Mouse (Mus musculus): ENCODE measurements around the gene Daam2. TPM values are rescaled to one million over a fixed set of nuclear protein-coding genes. Genes with fewer than 3 reads are reported as not detected.
"Not testable (repeated sequence)": the region's sequence is repeated elsewhere in the genome, so short reads cannot be mapped to it uniquely, and the experiment has no call there.

Daam2 gene
- polyA plus RNA-seq, 1 experiment from 2014 or later = 1.0 TPM

GRCm38 (mm10) chr17:49457833-49458232, 106.3 kb downstream of the Daam2 start:
- Histone ChIP-seq H3K4me1 (ENCODE audit: control insufficient read depth, insufficient read depth, low read length) (no peaks in the 10 kb centered on the region), H3K27me3 (replicated peaks; ENCODE audit: control insufficient read depth, insufficient read depth, low read length) (no peaks in the 10 kb centered on the region), H3K9ac (ENCODE audit: low read length) (no peak overlapping the region), H3K4me2 (ENCODE audit: low read length) (no peak overlapping the region), H3K27ac (ENCODE audit: low read depth, low read length) (no peak overlapping the region), H3K4me3 (ENCODE audit: low read depth, low read length) (no peak overlapping the region), H3K36me3 (ENCODE audit: control insufficient read depth, insufficient read depth, low read length) (0 out of 2 replicates have a peak, but pooled peaks cover 3% of the 10 kb centered on the region), H3K9me3 (replicated peaks; ENCODE audit: control insufficient read depth, low read length) (no peaks in the 10 kb centered on the region)
- ATAC-seq = no peak
- WGBS = 95% methylated on average over 3 of the region's 3 CpGs
- no peak for DNase-seq (ENCODE audit: low spot score)

- Histone ChIP-seq H3K36me3 (ENCODE audit: control insufficient read depth, insufficient read depth, low read length) (0 out of 2 replicates have a peak, but pooled peaks cover 3% of the 10 kb centered on the region), H3K9ac (ENCODE audit: low read length) (no peak overlapping the region), H3K9me3 (replicated peaks; ENCODE audit: control insufficient read depth, low read length) (no peaks in the 10 kb centered on the region), H3K4me2 (ENCODE audit: low read length) (no peak overlapping the region), H3K4me1 (ENCODE audit: control insufficient read depth, insufficient read depth, low read length) (no peaks in the 10 kb centered on the region), H3K27ac (ENCODE audit: low read depth, low read length) (no peak overlapping the region), H3K27me3 (replicated peaks; ENCODE audit: control insufficient read depth, insufficient read depth, low read length) (no peaks in the 10 kb centered on the region), H3K4me3 (ENCODE audit: low read depth, low read length) (no peak overlapping the region)
- no peak for DNase-seq (ENCODE audit: low spot score)
- 71% methylated on average over 4 of the region's 4 CpGs for WGBS
- no peak for ATAC-seq
These were observed 107.8 kb downstream of the Daam2 start for GRCm38 (mm10) chr17:49456334-49456733.

GRCm38 (mm10) chr17:49450922-49451321, 113.2 kb downstream of the Daam2 start:
- 0 out of 2 replicates have a peak, but pooled peaks cover 8% of the 10 kb centered on the region for H3K36me3 ChIP-seq (ENCODE audit: control insufficient read depth, insufficient read depth, low read length)
- H3K27me3 ChIP-seq (replicated peaks; ENCODE audit: control insufficient read depth, insufficient read depth, low read length) = no peaks in the 10 kb centered on the region
- no peak for DNase-seq (ENCODE audit: low spot score)
- no peak for ATAC-seq
- H3K9me3 ChIP-seq (replicated peaks; ENCODE audit: control insufficient read depth, low read length) = no peaks in the 10 kb centered on the region
- no peaks in the 10 kb centered on the region for H3K4me1 ChIP-seq (ENCODE audit: control insufficient read depth, insufficient read depth, low read length)
- 91% methylated on average over 6 of the region's 6 CpGs for WGBS
- H3K27ac ChIP-seq (ENCODE audit: low read depth, low read length) = no peak overlapping the region
- H3K9ac ChIP-seq (ENCODE audit: low read length) = no peak overlapping the region
- no peak overlapping the region for H3K4me3 ChIP-seq (ENCODE audit: low read depth, low read length)
- no peak overlapping the region for H3K4me2 ChIP-seq (ENCODE audit: low read length)

- 89% methylated on average over 8 of the region's 8 CpGs for WGBS
- no peak overlapping the region for H3K27ac ChIP-seq (ENCODE audit: low read depth, low read length)
- no peak overlapping the region for H3K4me2 ChIP-seq (ENCODE audit: low read length)
- no peaks in the 10 kb centered on the region for H3K4me1 ChIP-seq (ENCODE audit: control insufficient read depth, insufficient read depth, low read length)
- H3K36me3 ChIP-seq (ENCODE audit: control insufficient read depth, insufficient read depth, low read length) = 0 out of 2 replicates have a peak, but pooled peaks cover 4% of the 10 kb centered on the region
- no peak for ATAC-seq
- H3K9ac ChIP-seq (ENCODE audit: low read length) = no peak overlapping the region
- H3K27me3 ChIP-seq (replicated peaks; ENCODE audit: control insufficient read depth, insufficient read depth, low read length) = no peaks in the 10 kb centered on the region
- DNase-seq (ENCODE audit: low spot score) = no peak
- H3K9me3 ChIP-seq (replicated peaks; ENCODE audit: control insufficient read depth, low read length) = no peaks in the 10 kb centered on the region
- no peak overlapping the region for H3K4me3 ChIP-seq (ENCODE audit: low read depth, low read length)
These were observed 114.9 kb downstream of the Daam2 start for GRCm38 (mm10) chr17:49449230-49449608.

- Histone ChIP-seq H3K27me3 (replicated peaks; ENCODE audit: control insufficient read depth, insufficient read depth, low read length) (no peaks in the 10 kb centered on the region), H3K4me1 (ENCODE audit: control insufficient read depth, insufficient read depth, low read length) (no peaks in the 10 kb centered on the region), H3K4me2 (ENCODE audit: low read length) (no peak overlapping the region), H3K27ac (ENCODE audit: low read depth, low read length) (no peak overlapping the region), H3K9ac (ENCODE audit: low read length) (no peak overlapping the region), H3K4me3 (ENCODE audit: low read depth, low read length) (no peak overlapping the region), H3K36me3 (ENCODE audit: control insufficient read depth, insufficient read depth, low read length) (0 out of 2 replicates have a peak, but pooled peaks cover 4% of the 10 kb centered on the region), H3K9me3 (replicated peaks; ENCODE audit: control insufficient read depth, low read length) (no peaks in the 10 kb centered on the region)
- ATAC-seq = peak; percentile 65; the same call in 1 of the 2 replicates
- 74% methylated on average over 8 of the region's 9 CpGs for WGBS
- peak; percentile 35 for DNase-seq (ENCODE audit: low spot score)
These were observed 115.4 kb downstream of the Daam2 start for GRCm38 (mm10) chr17:49448570-49449229.

- H3K4me1 ChIP-seq (ENCODE audit: control insufficient read depth, insufficient read depth, low read length); H3K9ac ChIP-seq (ENCODE audit: low read length); H3K27ac ChIP-seq (ENCODE audit: low read depth, low read length); H3K27me3 ChIP-seq (replicated peaks; ENCODE audit: control insufficient read depth, insufficient read depth, low read length); H3K4me2 ChIP-seq (ENCODE audit: low read length); H3K4me3 ChIP-seq (ENCODE audit: low read depth, low read length); H3K9me3 ChIP-seq (replicated peaks; ENCODE audit: control insufficient read depth, low read length); DNase-seq (ENCODE audit: low spot score); ATAC-seq: not testable (repeated sequence)
- WGBS = 83% methylated on average over 3 of the region's 3 CpGs
- H3K36me3 ChIP-seq (ENCODE audit: control insufficient read depth, insufficient read depth, low read length) = 0 out of 2 replicates have a peak, but pooled peaks cover 10% of the 10 kb centered on the region
These were observed 121.3 kb downstream of the Daam2 start for GRCm38 (mm10) chr17:49442841-49443240.

GRCm38 (mm10) chr17:49440331-49441130, 123.6 kb downstream of the Daam2 start:
- H3K4me1 ChIP-seq (ENCODE audit: control insufficient read depth, insufficient read depth, low read length) = no peaks in the 10 kb centered on the region
- peaks cover 14% of the 10 kb centered on the region; the same call in 1 of the 2 replicates for H3K36me3 ChIP-seq (ENCODE audit: control insufficient read depth, insufficient read depth, low read length)
- H3K4me3 ChIP-seq (ENCODE audit: low read depth, low read length) = no peak overlapping the region
- H3K27me3 ChIP-seq (replicated peaks; ENCODE audit: control insufficient read depth, insufficient read depth, low read length) = no peaks in the 10 kb centered on the region
- no peak overlapping the region for H3K9ac ChIP-seq (ENCODE audit: low read length)
- H3K4me2 ChIP-seq (ENCODE audit: low read length) = no peak overlapping the region
- ATAC-seq (no peak), DNase-seq (ENCODE audit: low spot score) (no peak)
- H3K27ac ChIP-seq (ENCODE audit: low read depth, low read length) = no peak overlapping the region
- H3K9me3 ChIP-seq (replicated peaks; ENCODE audit: control insufficient read depth, low read length) = no peaks in the 10 kb centered on the region
- WGBS = 93% methylated on average over 14 of the region's 14 CpGs

- ATAC-seq (no peak), DNase-seq (ENCODE audit: low spot score) (no peak)
- no peak overlapping the region for H3K4me3 ChIP-seq (ENCODE audit: low read depth, low read length)
- H3K27ac ChIP-seq (ENCODE audit: low read depth, low read length) = no peak overlapping the region
- no peak overlapping the region for H3K4me2 ChIP-seq (ENCODE audit: low read length)
- no peak overlapping the region for H3K9ac ChIP-seq (ENCODE audit: low read length)
- no peaks in the 10 kb centered on the region for H3K27me3 ChIP-seq (replicated peaks; ENCODE audit: control insufficient read depth, insufficient read depth, low read length)
- 93% methylated on average over 4 of the region's 4 CpGs for WGBS
- no peaks in the 10 kb centered on the region for H3K4me1 ChIP-seq (ENCODE audit: control insufficient read depth, insufficient read depth, low read length)
- H3K9me3 ChIP-seq (replicated peaks; ENCODE audit: control insufficient read depth, low read length) = no peaks in the 10 kb centered on the region
- peaks cover 19% of the 10 kb centered on the region; the same call in 1 of the 2 replicates for H3K36me3 ChIP-seq (ENCODE audit: control insufficient read depth, insufficient read depth, low read length)
These were observed 124.4 kb downstream of the Daam2 start for GRCm38 (mm10) chr17:49439706-49440105.

Data from forebrain, embryonic 14.5 days (tissue).